In the genomic region with DNA sequence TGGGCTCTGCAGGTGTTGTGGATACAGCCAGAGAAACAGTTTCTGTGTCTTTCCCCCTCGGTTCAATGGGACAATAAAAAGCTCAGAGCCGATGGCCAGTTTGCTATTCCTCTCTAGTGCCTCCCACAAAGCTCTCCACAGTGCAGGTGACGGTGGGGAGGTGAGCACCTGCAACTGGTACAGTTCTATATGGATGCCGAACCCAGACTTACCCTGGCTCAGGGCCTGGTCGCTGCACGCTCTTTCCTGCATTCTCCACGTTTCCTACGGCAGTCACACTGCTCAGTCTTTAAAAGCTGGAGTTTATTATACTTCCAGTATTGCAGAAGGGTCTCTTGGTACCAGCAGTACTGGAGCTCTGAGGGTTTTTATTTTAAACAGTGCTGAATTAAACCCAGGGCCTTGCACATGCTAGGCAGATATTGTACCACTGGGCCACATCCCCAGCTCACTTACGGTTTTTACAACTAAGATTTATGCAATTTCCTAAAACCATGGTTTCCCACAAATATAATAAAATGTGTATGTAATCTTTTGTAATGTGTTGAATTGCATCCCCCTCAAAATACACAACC, we compare ENCODE assay signal across 20 mouse cellular contexts. TPM values are rescaled to one million over a fixed set of nuclear protein-coding genes. Genes with fewer than 3 reads are reported as not detected.
DNase-seq lines count a peak whose midpoint lies in the region; ATAC-seq and TF ChIP-seq lines count a peak whose summit lies in the region.
"Had no signal": no experiment of that assay in that cellular context is flagged by ENCODE, and none has a peak within 500 bp of the region (broad histone marks: within the 10 kb centered on the region; RNA-seq: fewer than 3 reads in every experiment).

No protein-coding gene starts in this region.

- H3K9ac ChIP-seq in limb, embryonic 13.5 days: no peak overlapping the region
- H3K9ac ChIP-seq in limb, embryonic 14.5 days (ENCODE audit: low read depth, low read length, severe bottlenecking): no peak overlapping the region

- no peak for TF ChIP-seq POLR2A in limb, embryonic 14.5 days (IDR thresholded peaks at IDR 0.05; ENCODE audit: borderline replicate concordance, extremely low read depth, insufficient read depth, insufficient read length)

- H3K4me2 ChIP-seq in limb, embryonic 13.5 days (replicated peaks): no peak overlapping the region
- no peak overlapping the region for H3K4me2 ChIP-seq in limb, embryonic 14.5 days (replicated peaks; ENCODE audit: low read depth, low read length, severe bottlenecking)

- H3K36me3 ChIP-seq in limb, embryonic 13.5 days: peaks cover 69% of the 10 kb centered on the region
- H3K36me3 ChIP-seq in limb, embryonic 10.5 days: peaks cover 62% of the 10 kb centered on the region
- H3K36me3 ChIP-seq in limb, embryonic 14.5 days (ENCODE audit: control insufficient read depth, insufficient read depth, low read length): peaks cover 36% of the 10 kb centered on the region
- H3K36me3 ChIP-seq: G1E had no signal

- no peak overlapping the region for H3K4me3 ChIP-seq in limb, embryonic 13.5 days
- no peak overlapping the region for H3K4me3 ChIP-seq in limb, embryonic 10.5 days
- no peak overlapping the region for H3K4me3 ChIP-seq in limb, embryonic 14.5 days (replicated peaks; ENCODE audit: low read length)

- peak; percentile 70; the same call in 1 of the 2 replicates for ATAC-seq in limb, embryonic 13.5 days (ENCODE audit: low FRiP score, low read depth)
- peak; percentile 71 for ATAC-seq in limb, embryonic 14.5 days (ENCODE audit: low FRiP score, low read depth)
- ATAC-seq: activated CD4-positive, CD25-positive, alpha-beta regulatory T cell, adult 4 months; CD4-positive, CD25-positive, alpha-beta regulatory T cell, adult 4 months; Patski had no signal

- no peak overlapping the region for H3K27ac ChIP-seq in limb, embryonic 13.5 days
- H3K27ac ChIP-seq in limb, embryonic 10.5 days: no peak overlapping the region
- H3K27ac ChIP-seq in limb, embryonic 14.5 days (replicated peaks; ENCODE audit: low read depth, low read length): no peak overlapping the region

- no peaks in the 10 kb centered on the region for H3K9me3 ChIP-seq in limb, embryonic 13.5 days
- H3K9me3 ChIP-seq in limb, embryonic 10.5 days (replicated peaks): no peaks in the 10 kb centered on the region
- H3K9me3 ChIP-seq in limb, embryonic 14.5 days (ENCODE audit: control insufficient read depth, low read length): no peaks in the 10 kb centered on the region
- H3K9me3 ChIP-seq: G1E had no signal

- H3K27me3 ChIP-seq in limb, embryonic 13.5 days: no peaks in the 10 kb centered on the region
- no peaks in the 10 kb centered on the region for H3K27me3 ChIP-seq in limb, embryonic 10.5 days (ENCODE audit: low read depth, poor library complexity, severe bottlenecking)
- no peaks in the 10 kb centered on the region for H3K27me3 ChIP-seq in limb, embryonic 14.5 days (ENCODE audit: control insufficient read depth, insufficient read depth, low read length)
- H3K27me3 ChIP-seq: CH12.LX, Patski had no signal

- DNase-seq in cerebellum, adult 11 months: peak; percentile 2
- DNase-seq in cerebellum, adult 18-20 months: no peak
- no peak for DNase-seq in limb, embryonic 10.5 days (ENCODE audit: low spot score)
- DNase-seq in limb, embryonic 14.5 days (ENCODE audit: low spot score): peak; percentile 12
- DNase-seq in B cell, adult 2 months: no peak
- DNase-seq: adrenal gland, adult 2 months; adrenal gland, adult 8-10 months; adrenal gland, postnatal 10 days; adrenal gland, postnatal 25 days; adrenal gland, postnatal 36 days; cerebellum, adult 11-12 months; cerebellum, adult 2 months; cerebellum, adult 8-10 months; cerebellum, adult 9-10 months had no signal

- WGBS in limb, embryonic 13.5 days: 76% methylated on average over 9 of the region's 9 CpGs
- WGBS in limb, embryonic 10.5 days: 95% methylated on average over 9 of the region's 9 CpGs
- WGBS in limb, embryonic 14.5 days: 76% methylated on average over 9 of the region's 9 CpGs

- no peaks in the 10 kb centered on the region for H3K4me1 ChIP-seq in limb, embryonic 13.5 days
- 0 out of 2 replicates have a peak, but pooled peaks cover 3% of the 10 kb centered on the region for H3K4me1 ChIP-seq in limb, embryonic 10.5 days
- no peaks in the 10 kb centered on the region; the same call in 1 of the 2 replicates for H3K4me1 ChIP-seq in limb, embryonic 14.5 days (ENCODE audit: control insufficient read depth, insufficient read depth, low read length)

RNA-seq across cellular contexts. Expression of a gene that starts 21.3 kb away (rescaled TPM):
- 67.8 and 69.7 TPM in 2 replicates for polyA plus RNA-seq in limb, embryonic 13.5 days (2015; fragmentation: Nextera tagmentation; extraction: Ambion mirVana)
- 28.7 and 41.0 TPM in 2 replicates for polyA plus RNA-seq in limb, embryonic 10.5 days (2016; fragmentation: Nextera tagmentation; extraction: Ambion mirVana)
- 53.1 and 67.7 TPM in 2 replicates for polyA plus RNA-seq in limb, embryonic 14.5 days (2012; rRNA removed)
- 49.8 and 54.8 TPM in 2 replicates for polyA plus RNA-seq in limb, embryonic 14.5 days (2014; fragmentation: Nextera tagmentation; extraction: Ambion mirVana)

Comparison
In these comparisons a context has a peak if more than half of its experiments do, and no peak if none do; other contexts are left out.
1. DNase-seq: peak in cerebellum, adult 11 months (single experiment) and limb, embryonic 14.5 days (single experiment); none in cerebellum, adult 18-20 months (0 of 2), limb, embryonic 10.5 days (single experiment) and B cell, adult 2 months (0 of 2).